Mouse (Mus musculus): ENCODE data around the gene App. TPM values are rescaled to one million over a fixed set of nuclear protein-coding genes. Genes with fewer than 3 reads are reported as not detected.

App gene
- total and polyA plus RNA-seq, 3 experiments = 90.6 to 142 (median 141) TPM

GRCm38 (mm10) chr16:85012695-85013094 is 160.9 kb downstream of the App start:
- Histone ChIP-seq H3K9ac (ENCODE audit: low read depth, low read length) (no peak overlapping the region), H3K36me3 (ENCODE audit: control insufficient read depth, insufficient read depth, low read length) (no peaks in the 10 kb centered on the region; the same call in 1 of the 2 replicates), H3K27me3 (ENCODE audit: control insufficient read depth, insufficient read depth, low read length) (no peaks in the 10 kb centered on the region), H3K4me3 (no peak overlapping the region), H3K4me1 (ENCODE audit: control insufficient read depth, insufficient read depth, low read length) (no peaks in the 10 kb centered on the region), H3K27ac (no peak overlapping the region), H3K79me2 (replicated peaks; ENCODE audit: control insufficient read depth, insufficient read depth, low read length) (no peaks in the 10 kb centered on the region)
- no peak for DNase-seq
- TF ChIP-seq POLR2A (IDR thresholded peaks at IDR 0.05; ENCODE audit: insufficient read depth, low read depth, low read length) (no peak), CTCF (IDR thresholded peaks at IDR 0.05) (no peak), EP300 (IDR thresholded peaks at IDR 0.05; ENCODE audit: insufficient read depth, low read depth, low read length) (no peak)
- WGBS = 91% methylated on average over 3 of the region's 3 CpGs
- intact Hi-C loops (cut with DNase I) = loop anchor here (5.0 kb wide), 1 partner anchor 55 kb away; no protein-coding TSS in a partner anchor

GRCm38 (mm10) chr16:85012172-85012571 is 161.4 kb downstream of the App start:
- TF ChIP-seq CTCF (IDR thresholded peaks at IDR 0.05) = no peak
- no peak for TF ChIP-seq EP300 (IDR thresholded peaks at IDR 0.05; ENCODE audit: insufficient read depth, low read depth, low read length)
- TF ChIP-seq POLR2A (IDR thresholded peaks at IDR 0.05; ENCODE audit: insufficient read depth, low read depth, low read length) = no peak
- intact Hi-C loops (cut with DNase I) = loop anchor here (5.0 kb wide), 1 partner anchor 55 kb away; no protein-coding TSS in a partner anchor
- no peaks in the 10 kb centered on the region; the same call in 1 of the 2 replicates for H3K36me3 ChIP-seq (ENCODE audit: control insufficient read depth, insufficient read depth, low read length)

GRCm38 (mm10) chr16:85010651-85011050 is 162.9 kb downstream of the App start:
- Histone ChIP-seq H3K79me2 (replicated peaks; ENCODE audit: control insufficient read depth, insufficient read depth, low read length) (no peaks in the 10 kb centered on the region), H3K4me3 (no peak overlapping the region), H3K4me1 (ENCODE audit: control insufficient read depth, insufficient read depth, low read length) (no peaks in the 10 kb centered on the region), H3K36me3 (ENCODE audit: control insufficient read depth, insufficient read depth, low read length) (no peaks in the 10 kb centered on the region; the same call in 1 of the 2 replicates), H3K9ac (ENCODE audit: low read depth, low read length) (no peak overlapping the region), H3K27me3 (ENCODE audit: control insufficient read depth, insufficient read depth, low read length) (no peaks in the 10 kb centered on the region), H3K27ac (no peak overlapping the region)
- TF ChIP-seq POLR2A (IDR thresholded peaks at IDR 0.05; ENCODE audit: insufficient read depth, low read depth, low read length) = no peak
- no peak for TF ChIP-seq EP300 (IDR thresholded peaks at IDR 0.05; ENCODE audit: insufficient read depth, low read depth, low read length)
- TF ChIP-seq CTCF (IDR thresholded peaks at IDR 0.05) = no peak
- intact Hi-C loops (cut with DNase I) = loop anchor here (5.0 kb wide), 1 partner anchor 53 kb away; no protein-coding TSS in a partner anchor
- WGBS = 90% methylated on average over 2 of the region's 2 CpGs
- no peak for DNase-seq

More at GRCm38 (mm10) chr16:85012172-85012571, 161.4 kb downstream of the App start:
- H3K4me3 ChIP-seq = no peak overlapping the region
- H3K9ac ChIP-seq (ENCODE audit: low read depth, low read length) = no peak overlapping the region
- no peaks in the 10 kb centered on the region for H3K4me1 ChIP-seq (ENCODE audit: control insufficient read depth, insufficient read depth, low read length)
- H3K27me3 ChIP-seq (ENCODE audit: control insufficient read depth, insufficient read depth, low read length) = no peaks in the 10 kb centered on the region
- DNase-seq = no peak
- no peaks in the 10 kb centered on the region for H3K79me2 ChIP-seq (replicated peaks; ENCODE audit: control insufficient read depth, insufficient read depth, low read length)
- no peak overlapping the region for H3K27ac ChIP-seq
- 99% methylated on average over 5 of the region's 5 CpGs for WGBS

GRCm38 (mm10) chr16:85008866-85009645 is 164.5 kb downstream of the App start:
- no peak for DNase-seq
- Histone ChIP-seq H3K4me1 (ENCODE audit: control insufficient read depth, insufficient read depth, low read length) (no peaks in the 10 kb centered on the region), H3K36me3 (ENCODE audit: control insufficient read depth, insufficient read depth, low read length) (no peaks in the 10 kb centered on the region), H3K27me3 (ENCODE audit: control insufficient read depth, insufficient read depth, low read length) (no peaks in the 10 kb centered on the region), H3K9ac (ENCODE audit: low read depth, low read length) (no peak overlapping the region), H3K27ac (no peak overlapping the region), H3K79me2 (replicated peaks; ENCODE audit: control insufficient read depth, insufficient read depth, low read length) (no peaks in the 10 kb centered on the region), H3K4me3 (no peak overlapping the region)
- intact Hi-C loops (cut with DNase I) = no loop called here
- WGBS = 69% methylated on average over 9 of the region's 9 CpGs
- no peak for TF ChIP-seq CTCF (IDR thresholded peaks at IDR 0.05)
- no peak for TF ChIP-seq EP300 (IDR thresholded peaks at IDR 0.05; ENCODE audit: insufficient read depth, low read depth, low read length)

GRCm38 (mm10) chr16:85001939-85002556 is 171.5 kb downstream of the App start:
- TF ChIP-seq POLR2A (IDR thresholded peaks at IDR 0.05; ENCODE audit: insufficient read depth, low read depth, low read length) (no peak), EP300 (IDR thresholded peaks at IDR 0.05; ENCODE audit: insufficient read depth, low read depth, low read length) (no peak), CTCF (IDR thresholded peaks at IDR 0.05) (no peak)
- no peak for DNase-seq
- Histone ChIP-seq H3K9ac (ENCODE audit: low read depth, low read length) (no peak overlapping the region), H3K4me3 (no peak overlapping the region), H3K36me3 (ENCODE audit: control insufficient read depth, insufficient read depth, low read length) (no peaks in the 10 kb centered on the region; the same call in 1 of the 2 replicates), H3K4me1 (ENCODE audit: control insufficient read depth, insufficient read depth, low read length) (no peaks in the 10 kb centered on the region; the same call in 1 of the 2 replicates), H3K79me2 (replicated peaks; ENCODE audit: control insufficient read depth, insufficient read depth, low read length) (no peaks in the 10 kb centered on the region), H3K27ac (no peak overlapping the region), H3K27me3 (ENCODE audit: control insufficient read depth, insufficient read depth, low read length) (no peaks in the 10 kb centered on the region)
- intact Hi-C loops (cut with DNase I) = no loop called here
- WGBS = 90% methylated on average over 5 of the region's 5 CpGs

- 91% methylated on average over 7 of the region's 7 CpGs for WGBS
- TF ChIP-seq CTCF (IDR thresholded peaks at IDR 0.05) (no peak), POLR2A (IDR thresholded peaks at IDR 0.05; ENCODE audit: insufficient read depth, low read depth, low read length) (no peak), EP300 (IDR thresholded peaks at IDR 0.05; ENCODE audit: insufficient read depth, low read depth, low read length) (no peak)
- no peak overlapping the region for H3K9ac ChIP-seq (ENCODE audit: low read depth, low read length)
- H3K4me1 ChIP-seq (ENCODE audit: control insufficient read depth, insufficient read depth, low read length) = no peaks in the 10 kb centered on the region; the same call in 1 of the 2 replicates
- no peak overlapping the region for H3K27ac ChIP-seq
- DNase-seq = no peak
- H3K36me3 ChIP-seq (ENCODE audit: control insufficient read depth, insufficient read depth, low read length) = no peaks in the 10 kb centered on the region; the same call in none of the 2 replicates
- H3K79me2 ChIP-seq (replicated peaks; ENCODE audit: control insufficient read depth, insufficient read depth, low read length) = no peaks in the 10 kb centered on the region
- no peak overlapping the region for H3K4me3 ChIP-seq
- H3K27me3 ChIP-seq (ENCODE audit: control insufficient read depth, insufficient read depth, low read length) = no peaks in the 10 kb centered on the region
- intact Hi-C loops (cut with DNase I) = no loop called here
These were observed 173.3 kb downstream of the App start for GRCm38 (mm10) chr16:85000304-85000703.

All from heart, adult 2 months (tissue).